Mouse (Mus musculus) cerebellum, adult 2 months (tissue): ENCODE measurements around the gene Ivd.

Source experiments
- CTCF ChIP-seq: fragments of 200-500 bp; IDR thresholded peaks from 2 replicates; pipeline ENCODE4 v1.5.1; 2011; ENCODE audit warnings: low read depth, mild to moderate bottlenecking, control low read depth, low read length, moderate library complexity, borderline replicate concordance; ENCODE audit not compliant: insufficient read depth
- POLR2A ChIP-seq: fragments of 200-500 bp; IDR thresholded peaks from 2 replicates; pipeline ENCODE4 v1.6.1; 2011; ENCODE audit warnings: low read length, control low read depth, borderline replicate concordance; ENCODE audit not compliant: insufficient read depth

DNA sequence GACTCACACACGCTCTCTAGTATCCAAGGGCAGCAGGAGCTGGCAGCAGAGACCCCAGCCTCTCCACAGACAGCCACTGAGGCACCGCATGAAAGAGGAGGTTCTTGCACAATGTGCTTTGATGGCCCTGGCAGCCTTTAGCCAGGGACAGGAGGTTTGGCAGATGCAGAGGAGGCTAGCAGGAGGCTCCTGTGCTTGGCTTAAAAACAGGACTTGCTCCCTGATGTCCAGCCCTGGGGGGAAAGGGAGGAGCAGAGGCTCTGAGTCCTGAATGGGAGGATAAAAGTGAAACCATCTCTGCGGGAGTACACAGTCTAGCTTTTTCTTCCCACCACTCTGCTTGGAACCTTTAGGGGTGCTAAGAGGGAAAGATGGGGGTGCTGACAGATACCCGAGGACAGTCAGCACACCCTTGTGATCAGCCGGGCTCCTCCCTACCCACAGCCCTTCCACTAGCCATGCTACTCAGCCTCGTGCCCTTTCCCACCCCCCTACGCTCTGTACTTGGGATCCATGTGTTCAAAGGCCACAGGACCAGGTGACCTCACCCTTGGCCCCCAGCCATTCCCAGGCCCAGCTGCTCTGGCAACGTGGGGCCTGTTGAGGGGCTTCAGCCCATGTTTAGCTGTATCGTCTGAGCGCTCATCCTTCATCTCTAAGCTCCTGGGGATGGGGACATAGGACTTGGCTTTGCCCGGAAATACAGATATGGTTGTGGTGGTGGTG is 52.0 kb downstream of the Ivd start:
- TF ChIP-seq CTCF (no peak), POLR2A (no peak)
